Mouse (Mus musculus): Measurements from ENCODE around the gene Sv2a. TPM values are rescaled to one million over a fixed set of nuclear protein-coding genes. Genes with fewer than 3 reads are reported as not detected.

Gene Sv2a
- 2.2 and 3.3 TPM in 2 replicates for polyA plus RNA-seq (2014; fragmentation: Nextera tagmentation; extraction: Ambion mirVana)

GRCm38 (mm10) chr3:96180727-96181477 is at the start of gene Sv2a:
Sv2a (plus strand) TSS chr3:96181151.
- peaks cover 28% of the 10 kb centered on the region for H3K36me3 ChIP-seq (ENCODE audit: control insufficient read depth, insufficient read depth, low read length)
- H3K9me3 ChIP-seq (ENCODE audit: control insufficient read depth, low read length), result no peaks in the 10 kb centered on the region
- H3K9ac ChIP-seq (ENCODE audit: low read depth, low read length), result peak within 1 kb of the TSS; percentile 58
- no peaks in the 10 kb centered on the region for H3K27me3 ChIP-seq (ENCODE audit: control insufficient read depth, insufficient read depth, low read length)
- peaks cover 16% of the 10 kb centered on the region for H3K4me1 ChIP-seq (ENCODE audit: control insufficient read depth, insufficient read depth, low read length)
- no peak within 1 kb of the TSS for H3K27ac ChIP-seq (ENCODE audit: low read depth, low read length)
- ATAC-seq (ENCODE audit: low FRiP score, low TSS enrichment), result peak; percentile 60
- H3K4me3 ChIP-seq (ENCODE audit: low read length), result peak within 1 kb of the TSS; percentile 48
- H3K4me2 ChIP-seq (replicated peaks; ENCODE audit: low read depth, low read length), result peak within 1 kb of the TSS; percentile 63
- 5% methylated on average over 12 of the region's 23 CpGs for WGBS

- Histone ChIP-seq H3K4me2 (replicated peaks; ENCODE audit: low read depth, low read length) (no peak overlapping the region), H3K4me3 (ENCODE audit: low read length) (no peak overlapping the region), H3K4me1 (ENCODE audit: control insufficient read depth, insufficient read depth, low read length) (no peaks in the 10 kb centered on the region), H3K36me3 (ENCODE audit: control insufficient read depth, insufficient read depth, low read length) (peaks cover 8% of the 10 kb centered on the region; the same call in 1 of the 2 replicates), H3K9ac (ENCODE audit: low read depth, low read length) (no peak overlapping the region), H3K27me3 (ENCODE audit: control insufficient read depth, insufficient read depth, low read length) (no peaks in the 10 kb centered on the region), H3K9me3 (ENCODE audit: control insufficient read depth, low read length) (no peaks in the 10 kb centered on the region), H3K27ac (ENCODE audit: low read depth, low read length) (no peak overlapping the region)
- WGBS, result 96% methylated on average over 3 of the region's 3 CpGs
- no peak for ATAC-seq (ENCODE audit: low FRiP score, low TSS enrichment)
These were observed 48.5 kb upstream of the Sv2a start for GRCm38 (mm10) chr3:96132478-96132877.

GRCm38 (mm10) chr3:96133327-96133905 is 47.5 kb upstream of the Sv2a start:
- H3K9me3 ChIP-seq (ENCODE audit: control insufficient read depth, low read length), result no peaks in the 10 kb centered on the region
- H3K9ac ChIP-seq (ENCODE audit: low read depth, low read length), result no peak overlapping the region
- no peaks in the 10 kb centered on the region for H3K4me1 ChIP-seq (ENCODE audit: control insufficient read depth, insufficient read depth, low read length)
- H3K27me3 ChIP-seq (ENCODE audit: control insufficient read depth, insufficient read depth, low read length), result no peaks in the 10 kb centered on the region
- H3K4me2 ChIP-seq (replicated peaks; ENCODE audit: low read depth, low read length), result no peak overlapping the region
- H3K36me3 ChIP-seq (ENCODE audit: control insufficient read depth, insufficient read depth, low read length), result peaks cover 9% of the 10 kb centered on the region; the same call in 1 of the 2 replicates
- ATAC-seq (ENCODE audit: low FRiP score, low TSS enrichment), result no peak
- H3K27ac ChIP-seq (ENCODE audit: low read depth, low read length), result no peak overlapping the region
- no peak overlapping the region for H3K4me3 ChIP-seq (ENCODE audit: low read length)
- 59% methylated on average over 11 of the region's 11 CpGs for WGBS

GRCm38 (mm10) chr3:96135011-96135410 is 45.9 kb upstream of the Sv2a start:
- H3K27ac ChIP-seq (ENCODE audit: low read depth, low read length), result no peak overlapping the region
- no peaks in the 10 kb centered on the region for H3K9me3 ChIP-seq (ENCODE audit: control insufficient read depth, low read length)
- H3K4me3 ChIP-seq (ENCODE audit: low read length), result no peak overlapping the region
- no peaks in the 10 kb centered on the region for H3K4me1 ChIP-seq (ENCODE audit: control insufficient read depth, insufficient read depth, low read length)
- H3K36me3 ChIP-seq (ENCODE audit: control insufficient read depth, insufficient read depth, low read length), result peaks cover 9% of the 10 kb centered on the region; the same call in 1 of the 2 replicates
- WGBS, result 69% methylated on average over 3 of the region's 3 CpGs
- no peak overlapping the region for H3K4me2 ChIP-seq (replicated peaks; ENCODE audit: low read depth, low read length)
- H3K27me3 ChIP-seq (ENCODE audit: control insufficient read depth, insufficient read depth, low read length), result no peaks in the 10 kb centered on the region
- no peak for ATAC-seq (ENCODE audit: low FRiP score, low TSS enrichment)
- no peak overlapping the region for H3K9ac ChIP-seq (ENCODE audit: low read depth, low read length)

- peaks cover 51% of the 10 kb centered on the region for H3K36me3 ChIP-seq (ENCODE audit: control insufficient read depth, insufficient read depth, low read length)
These were observed 33.0 kb upstream of the Sv2a start for GRCm38 (mm10) chr3:96147950-96148349.

GRCm38 (mm10) chr3:96151836-96152235 is 29.1 kb upstream of the Sv2a start:
- Histone ChIP-seq H3K4me1 (ENCODE audit: control insufficient read depth, insufficient read depth, low read length) (no peaks in the 10 kb centered on the region), H3K9me3 (ENCODE audit: control insufficient read depth, low read length) (no peaks in the 10 kb centered on the region), H3K27me3 (ENCODE audit: control insufficient read depth, insufficient read depth, low read length) (no peaks in the 10 kb centered on the region), H3K4me2 (replicated peaks; ENCODE audit: low read depth, low read length) (no peak overlapping the region), H3K9ac (ENCODE audit: low read depth, low read length) (no peak overlapping the region), H3K36me3 (ENCODE audit: control insufficient read depth, insufficient read depth, low read length) (peaks cover 57% of the 10 kb centered on the region), H3K4me3 (ENCODE audit: low read length) (no peak overlapping the region), H3K27ac (ENCODE audit: low read depth, low read length) (no peak overlapping the region)
- 84% methylated on average over 7 of the region's 7 CpGs for WGBS
- no peak for ATAC-seq (ENCODE audit: low FRiP score, low TSS enrichment)

More at GRCm38 (mm10) chr3:96147950-96148349, 33.0 kb upstream of the Sv2a start:
- no peak overlapping the region for H3K27ac ChIP-seq (ENCODE audit: low read depth, low read length)
- no peak overlapping the region for H3K4me3 ChIP-seq (ENCODE audit: low read length)
- no peaks in the 10 kb centered on the region for H3K4me1 ChIP-seq (ENCODE audit: control insufficient read depth, insufficient read depth, low read length)
- no peaks in the 10 kb centered on the region for H3K9me3 ChIP-seq (ENCODE audit: control insufficient read depth, low read length)
- no peak for ATAC-seq (ENCODE audit: low FRiP score, low TSS enrichment)
- H3K27me3 ChIP-seq (ENCODE audit: control insufficient read depth, insufficient read depth, low read length), result no peaks in the 10 kb centered on the region
- WGBS, result 29% methylated on average over 5 of the region's 5 CpGs
- H3K9ac ChIP-seq (ENCODE audit: low read depth, low read length), result no peak overlapping the region
- H3K4me2 ChIP-seq (replicated peaks; ENCODE audit: low read depth, low read length), result no peak overlapping the region

- Histone ChIP-seq H3K4me3 (ENCODE audit: low read length) (no peak overlapping the region), H3K9me3 (ENCODE audit: control insufficient read depth, low read length) (no peaks in the 10 kb centered on the region), H3K36me3 (ENCODE audit: control insufficient read depth, insufficient read depth, low read length) (peaks cover 57% of the 10 kb centered on the region), H3K9ac (ENCODE audit: low read depth, low read length) (no peak overlapping the region), H3K4me2 (replicated peaks; ENCODE audit: low read depth, low read length) (no peak overlapping the region), H3K27me3 (ENCODE audit: control insufficient read depth, insufficient read depth, low read length) (no peaks in the 10 kb centered on the region), H3K4me1 (ENCODE audit: control insufficient read depth, insufficient read depth, low read length) (no peaks in the 10 kb centered on the region), H3K27ac (ENCODE audit: low read depth, low read length) (no peak overlapping the region)
- WGBS, result 92% methylated on average over 5 of the region's 5 CpGs
- no peak for ATAC-seq (ENCODE audit: low FRiP score, low TSS enrichment)
These were observed 28.3 kb upstream of the Sv2a start for GRCm38 (mm10) chr3:96152611-96153010.

- Histone ChIP-seq H3K9ac (ENCODE audit: low read depth, low read length) (no peak overlapping the region), H3K4me3 (ENCODE audit: low read length) (no peak overlapping the region), H3K4me2 (replicated peaks; ENCODE audit: low read depth, low read length) (no peak overlapping the region), H3K4me1 (ENCODE audit: control insufficient read depth, insufficient read depth, low read length) (peaks cover 5% of the 10 kb centered on the region), H3K27me3 (ENCODE audit: control insufficient read depth, insufficient read depth, low read length) (no peaks in the 10 kb centered on the region), H3K27ac (ENCODE audit: low read depth, low read length) (no peak overlapping the region), H3K9me3 (ENCODE audit: control insufficient read depth, low read length) (no peaks in the 10 kb centered on the region), H3K36me3 (ENCODE audit: control insufficient read depth, insufficient read depth, low read length) (peaks cover 53% of the 10 kb centered on the region)
- 84% methylated on average over 8 of the region's 8 CpGs for WGBS
- ATAC-seq (ENCODE audit: low FRiP score, low TSS enrichment), result no peak
These were observed 25.4 kb upstream of the Sv2a start for GRCm38 (mm10) chr3:96155501-96155900.

- Histone ChIP-seq H3K4me1 (ENCODE audit: control insufficient read depth, insufficient read depth, low read length) (peaks cover 10% of the 10 kb centered on the region), H3K27ac (ENCODE audit: low read depth, low read length) (peak overlapping the region; percentile 68; the same call in 1 of the 2 replicates), H3K27me3 (ENCODE audit: control insufficient read depth, insufficient read depth, low read length) (no peaks in the 10 kb centered on the region), H3K9me3 (ENCODE audit: control insufficient read depth, low read length) (no peaks in the 10 kb centered on the region), H3K4me3 (ENCODE audit: low read length) (no peak overlapping the region), H3K4me2 (replicated peaks; ENCODE audit: low read depth, low read length) (no peak overlapping the region), H3K36me3 (ENCODE audit: control insufficient read depth, insufficient read depth, low read length) (peaks cover 13% of the 10 kb centered on the region), H3K9ac (ENCODE audit: low read depth, low read length) (no peak overlapping the region)
- 61% methylated on average over 4 of the region's 4 CpGs for WGBS
- no peak for ATAC-seq (ENCODE audit: low FRiP score, low TSS enrichment)
These were observed 21.1 kb upstream of the Sv2a start for GRCm38 (mm10) chr3:96159820-96160219.

All from kidney, embryonic 14.5 days (tissue).